Mouse (Mus musculus): ENCODE measurements at regions not wholly inside any gene's neighbourhood (a gene's known extent, or its start where the extent isn't known, plus 50 kb on each side); places are given as distances from the start of the nearest gene placed in this dataset.

DNA sequence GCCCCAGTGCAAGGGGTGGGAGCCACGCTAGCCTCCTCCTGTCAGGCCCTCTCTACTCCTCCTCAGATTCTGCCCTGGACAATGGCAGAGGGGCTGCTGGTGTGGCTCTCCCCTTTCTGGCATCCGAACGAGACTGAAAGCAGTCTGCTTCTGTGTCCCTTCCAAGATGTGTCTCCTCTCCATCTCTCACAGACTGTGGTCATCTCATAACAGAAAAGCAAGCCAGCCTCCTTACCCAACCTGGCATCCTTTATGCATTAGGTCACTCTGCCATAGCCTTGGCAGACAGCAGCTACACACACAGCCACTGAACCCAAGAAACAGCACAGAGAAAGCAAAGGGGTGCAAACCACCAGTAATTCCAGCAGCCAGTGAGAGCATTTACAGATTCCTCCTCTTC, 213.2 kb downstream of the Mroh4 start:
- no peaks in the 10 kb centered on the region for H3K4me1 ChIP-seq (replicated peaks)
- no peak overlapping the region for H3K4me2 ChIP-seq
- no peak overlapping the region for H3K9ac ChIP-seq
- 88% methylated on average over 3 of the region's 3 CpGs for WGBS
- H3K4me3 ChIP-seq, result no peak overlapping the region
- no peak for ATAC-seq (ENCODE audit: insufficient number of reproducible peaks, low FRiP score)
- H3K27ac ChIP-seq (ENCODE audit: poor library complexity, severe bottlenecking), result no peak overlapping the region
- peaks cover 5% of the 10 kb centered on the region; the same call in 1 of the 2 replicates for H3K27me3 ChIP-seq (replicated peaks)
- H3K9me3 ChIP-seq (replicated peaks), result no peaks in the 10 kb centered on the region
- no peaks in the 10 kb centered on the region for H3K36me3 ChIP-seq

DNA sequence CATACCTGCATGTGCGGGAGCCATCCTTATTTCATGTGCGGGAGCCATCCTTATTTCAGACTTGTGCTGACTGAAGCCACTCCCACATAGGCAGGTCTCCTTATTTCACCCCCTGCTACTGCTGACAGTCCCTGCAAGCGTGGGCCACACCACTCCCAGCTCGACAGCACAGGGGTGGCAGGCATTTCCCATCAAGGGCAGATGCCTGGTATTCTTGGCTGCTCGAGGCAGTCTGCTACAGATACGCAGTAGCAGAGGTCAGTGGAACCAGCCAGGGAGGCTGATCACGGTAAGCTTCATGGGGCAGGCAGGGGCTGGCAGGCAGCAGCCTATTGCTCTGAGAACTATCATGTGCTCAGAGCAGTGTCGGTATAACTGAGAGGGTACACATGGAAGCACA, 215.6 kb downstream of the Mroh4 start:
- H3K4me3 ChIP-seq, result no peak overlapping the region
- no peak for ATAC-seq (ENCODE audit: insufficient number of reproducible peaks, low FRiP score)
- 63% methylated on average over 8 of the region's 8 CpGs for WGBS
- H3K4me2 ChIP-seq, result no peak overlapping the region
- H3K9me3 ChIP-seq (replicated peaks), result no peaks in the 10 kb centered on the region
- H3K36me3 ChIP-seq, result no peaks in the 10 kb centered on the region
- no peaks in the 10 kb centered on the region for H3K4me1 ChIP-seq (replicated peaks)
- no peak overlapping the region for H3K27ac ChIP-seq (ENCODE audit: poor library complexity, severe bottlenecking)
- no peak overlapping the region for H3K9ac ChIP-seq
- H3K27me3 ChIP-seq (replicated peaks), result peaks cover 5% of the 10 kb centered on the region; the same call in 1 of the 2 replicates

DNA sequence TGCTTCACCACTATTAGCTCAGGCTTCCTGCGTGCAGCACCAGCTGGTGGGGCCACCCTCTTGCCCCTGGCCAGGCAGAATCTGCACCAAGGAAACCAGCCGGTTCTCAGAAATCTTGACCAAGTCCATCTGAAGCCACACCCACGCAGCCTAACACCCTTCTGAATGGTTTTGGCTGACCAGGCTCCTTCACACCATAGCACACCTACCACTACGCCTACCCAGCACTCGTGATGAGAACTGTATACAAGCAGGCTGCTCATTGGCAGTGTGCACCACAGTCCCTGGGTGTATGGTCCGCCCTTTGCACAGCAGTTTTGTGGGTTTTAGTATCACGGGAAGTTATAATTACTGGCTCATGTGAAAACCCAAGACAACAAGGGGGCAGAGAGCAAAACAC, 217.5 kb downstream of the Mroh4 start:
- H3K4me2 ChIP-seq, result no peak overlapping the region
- WGBS, result 84% methylated on average over 7 of the region's 7 CpGs
- ATAC-seq (ENCODE audit: insufficient number of reproducible peaks, low FRiP score), result no peak

DNA sequence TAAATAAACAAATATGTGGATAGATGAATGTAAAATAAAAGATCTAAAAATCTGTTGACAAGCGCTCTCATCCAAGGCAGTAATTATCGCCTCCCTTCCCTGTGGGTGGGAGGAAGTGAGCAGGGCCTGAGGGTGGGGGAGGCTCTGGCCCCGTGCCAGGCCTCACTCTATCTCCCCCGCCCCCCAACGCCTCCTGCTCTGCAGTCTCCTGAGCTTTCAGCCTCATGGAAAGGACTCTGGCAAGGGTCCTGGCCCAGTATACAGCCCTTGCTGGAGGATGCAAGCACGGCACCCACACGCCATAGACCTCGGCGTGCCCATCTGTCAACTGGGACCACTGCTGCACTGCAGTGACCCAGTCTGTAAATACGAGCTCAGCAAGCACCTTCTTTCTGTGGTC, 222.9 kb downstream of the Mroh4 start:
- Histone ChIP-seq H3K36me3 (no peaks in the 10 kb centered on the region), H3K4me1 (replicated peaks) (peaks cover 6% of the 10 kb centered on the region; the same call in 1 of the 2 replicates), H3K4me3 (no peak overlapping the region), H3K9ac (no peak overlapping the region), H3K9me3 (replicated peaks) (no peaks in the 10 kb centered on the region), H3K27me3 (replicated peaks) (0 out of 2 replicates have a peak, but pooled peaks cover 11% of the 10 kb centered on the region), H3K4me2 (no peak overlapping the region), H3K27ac (ENCODE audit: poor library complexity, severe bottlenecking) (no peak overlapping the region)
- 57% methylated on average over 10 of the region's 10 CpGs for WGBS
- no peak for ATAC-seq (ENCODE audit: insufficient number of reproducible peaks, low FRiP score)

More for the DNA sequence above, 217.5 kb downstream of the Mroh4 start:
- no peak overlapping the region for H3K27ac ChIP-seq (ENCODE audit: poor library complexity, severe bottlenecking)
- no peaks in the 10 kb centered on the region for H3K36me3 ChIP-seq
- no peak overlapping the region for H3K9ac ChIP-seq
- H3K27me3 ChIP-seq (replicated peaks), result peaks cover 5% of the 10 kb centered on the region; the same call in 1 of the 2 replicates
- peaks cover under 1% of the 10 kb centered on the region; the same call in 1 of the 2 replicates for H3K4me1 ChIP-seq (replicated peaks)
- H3K4me3 ChIP-seq, result no peak overlapping the region
- H3K9me3 ChIP-seq (replicated peaks), result no peaks in the 10 kb centered on the region

DNA sequence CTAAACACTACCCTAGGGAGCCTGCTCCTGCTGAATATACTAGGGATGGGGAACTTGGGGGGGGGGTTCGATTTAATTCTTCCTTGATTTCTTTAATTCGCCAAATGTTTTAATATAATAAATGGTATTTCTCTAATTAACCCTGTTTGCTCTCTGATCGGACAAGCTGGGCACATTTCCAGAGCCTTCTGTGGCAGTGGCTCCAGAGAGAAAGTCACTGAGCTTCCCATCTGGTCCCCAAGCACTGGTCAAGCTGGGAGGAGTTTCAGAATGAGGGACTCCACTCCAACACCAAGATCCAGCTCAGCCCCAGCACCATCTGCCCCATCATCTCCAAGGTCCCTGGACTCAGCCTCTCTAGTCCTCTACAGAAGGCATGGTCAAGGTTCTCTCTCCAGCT, 223.9 kb downstream of the Mroh4 start:
- no peak overlapping the region for H3K4me2 ChIP-seq
- no peak overlapping the region for H3K9ac ChIP-seq
- H3K27me3 ChIP-seq (replicated peaks), result 0 out of 2 replicates have a peak, but pooled peaks cover 11% of the 10 kb centered on the region
- peaks cover 6% of the 10 kb centered on the region; the same call in 1 of the 2 replicates for H3K4me1 ChIP-seq (replicated peaks)
- no peak for ATAC-seq (ENCODE audit: insufficient number of reproducible peaks, low FRiP score)
- no peaks in the 10 kb centered on the region for H3K36me3 ChIP-seq
- no peaks in the 10 kb centered on the region for H3K9me3 ChIP-seq (replicated peaks)
- WGBS, result 79% methylated on average over 3 of the region's 3 CpGs
- no peak overlapping the region for H3K27ac ChIP-seq (ENCODE audit: poor library complexity, severe bottlenecking)
- no peak overlapping the region for H3K4me3 ChIP-seq

DNA sequence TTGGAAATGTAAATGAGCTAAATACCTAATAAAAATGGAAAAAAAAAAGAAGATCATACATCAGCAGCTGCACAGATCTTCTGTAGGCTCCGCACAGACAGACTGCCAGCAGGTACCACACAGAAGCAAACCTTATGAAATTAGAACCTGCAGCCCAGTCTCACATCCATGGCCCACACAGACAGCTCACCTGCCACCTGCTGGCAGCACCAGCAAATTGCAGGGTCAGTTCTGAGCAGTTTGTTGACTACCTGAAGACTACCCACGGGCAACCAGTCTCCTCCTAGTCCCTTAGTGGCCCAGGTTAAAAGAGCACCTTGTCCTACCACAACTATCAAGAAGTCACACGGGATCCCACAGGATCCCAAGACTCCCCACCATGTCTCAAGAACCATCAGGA, 225.1 kb downstream of the Mroh4 start:
- H3K9ac ChIP-seq, result no peak overlapping the region
- no peak overlapping the region for H3K27ac ChIP-seq (ENCODE audit: poor library complexity, severe bottlenecking)
- peaks cover 12% of the 10 kb centered on the region for H3K4me1 ChIP-seq (replicated peaks)
- H3K27me3 ChIP-seq (replicated peaks), result 0 out of 2 replicates have a peak, but pooled peaks cover 11% of the 10 kb centered on the region
- H3K9me3 ChIP-seq (replicated peaks), result no peaks in the 10 kb centered on the region
- H3K4me3 ChIP-seq, result no peak overlapping the region
- WGBS, result 65% methylated on average over 3 of the region's 3 CpGs
- no peak overlapping the region for H3K4me2 ChIP-seq
- ATAC-seq (ENCODE audit: insufficient number of reproducible peaks, low FRiP score), result no peak
- H3K36me3 ChIP-seq, result no peaks in the 10 kb centered on the region

DNA sequence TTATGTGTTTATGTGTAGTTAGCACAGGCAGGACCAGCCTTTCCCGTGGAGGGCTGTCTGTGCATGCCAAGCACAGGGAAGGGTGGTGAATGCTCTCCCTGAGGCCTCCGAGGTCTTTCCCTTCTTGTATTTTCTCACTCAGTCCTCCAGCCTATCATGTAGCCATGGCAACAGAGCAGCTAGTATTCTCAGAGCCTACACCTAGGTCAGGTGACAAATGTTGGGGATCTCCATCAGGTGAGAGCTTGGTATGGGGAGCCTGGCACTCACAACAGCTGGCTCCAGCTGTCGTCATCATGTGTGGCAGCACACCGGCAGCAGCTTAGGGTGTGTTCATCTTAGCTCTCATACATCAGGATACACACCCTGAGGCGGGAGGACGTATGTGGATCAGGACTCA, 231.3 kb downstream of the Mroh4 start:
- Histone ChIP-seq H3K9me3 (replicated peaks) (no peaks in the 10 kb centered on the region), H3K36me3 (no peaks in the 10 kb centered on the region), H3K27me3 (replicated peaks) (0 out of 2 replicates have a peak, but pooled peaks cover 7% of the 10 kb centered on the region), H3K4me3 (no peak overlapping the region), H3K4me1 (replicated peaks) (peaks cover 11% of the 10 kb centered on the region; the same call in 1 of the 2 replicates), H3K27ac (ENCODE audit: poor library complexity, severe bottlenecking) (no peak overlapping the region), H3K4me2 (no peak overlapping the region), H3K9ac (no peak overlapping the region)
- ATAC-seq (ENCODE audit: insufficient number of reproducible peaks, low FRiP score), result no peak
- WGBS, result 63% methylated on average over 6 of the region's 6 CpGs

DNA sequence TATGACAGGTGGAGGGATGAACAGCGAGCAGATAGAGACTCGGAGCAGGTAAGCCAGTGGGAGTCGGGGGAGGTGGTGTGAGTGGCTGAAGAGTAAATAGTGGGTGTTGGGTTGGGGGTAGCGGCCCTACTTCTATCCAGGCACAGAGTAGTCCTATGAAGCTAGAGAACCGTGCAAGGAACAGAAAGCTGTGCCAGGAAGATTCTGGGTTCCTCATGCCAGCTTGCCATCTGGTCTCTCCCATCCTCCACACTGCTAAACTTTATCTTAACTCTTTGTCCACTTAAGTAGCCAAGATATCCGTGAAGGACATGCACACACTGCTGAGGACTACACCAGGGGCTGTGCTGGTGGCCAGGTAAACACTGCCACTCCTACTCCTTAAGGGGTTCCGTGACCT, 234.9 kb downstream of the Mroh4 start:
- ATAC-seq (ENCODE audit: insufficient number of reproducible peaks, low FRiP score), result no peak
- Histone ChIP-seq H3K4me1 (replicated peaks) (peaks cover 5% of the 10 kb centered on the region; the same call in 1 of the 2 replicates), H3K9me3 (replicated peaks) (no peaks in the 10 kb centered on the region), H3K27me3 (replicated peaks) (peaks cover 13% of the 10 kb centered on the region; the same call in 1 of the 2 replicates), H3K36me3 (no peaks in the 10 kb centered on the region), H3K9ac (no peak overlapping the region), H3K4me3 (no peak overlapping the region), H3K4me2 (no peak overlapping the region), H3K27ac (ENCODE audit: poor library complexity, severe bottlenecking) (no peak overlapping the region)
- 79% methylated on average over 7 of the region's 7 CpGs for WGBS

DNA sequence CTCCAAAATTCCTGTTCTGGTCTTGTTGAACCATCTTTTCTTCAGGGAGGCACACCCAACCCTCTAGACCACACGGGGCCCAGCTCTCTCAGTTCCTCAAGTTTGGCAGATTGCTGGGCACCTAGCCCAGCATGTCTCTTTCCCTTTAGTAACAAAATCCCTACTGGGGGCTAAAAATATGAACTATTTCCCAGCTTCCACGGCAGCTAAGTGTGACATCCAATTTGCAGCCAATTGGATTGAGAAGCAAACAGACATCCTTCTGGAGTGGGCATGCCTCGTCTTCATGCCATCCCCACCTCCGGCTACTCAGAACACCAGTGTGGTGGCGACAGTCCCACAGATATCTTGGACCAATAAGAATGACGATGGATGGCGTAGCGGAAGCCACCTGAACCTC, 240.1 kb downstream of the Mroh4 start:
- Histone ChIP-seq H3K9ac (no peak overlapping the region), H3K27ac (ENCODE audit: poor library complexity, severe bottlenecking) (no peak overlapping the region), H3K4me1 (replicated peaks) (no peaks in the 10 kb centered on the region), H3K36me3 (no peaks in the 10 kb centered on the region), H3K27me3 (replicated peaks) (peaks cover 9% of the 10 kb centered on the region; the same call in 1 of the 2 replicates), H3K4me2 (no peak overlapping the region), H3K4me3 (no peak overlapping the region), H3K9me3 (replicated peaks) (no peaks in the 10 kb centered on the region)
- ATAC-seq (ENCODE audit: insufficient number of reproducible peaks, low FRiP score), result no peak
- 76% methylated on average over 8 of the region's 8 CpGs for WGBS

DNA sequence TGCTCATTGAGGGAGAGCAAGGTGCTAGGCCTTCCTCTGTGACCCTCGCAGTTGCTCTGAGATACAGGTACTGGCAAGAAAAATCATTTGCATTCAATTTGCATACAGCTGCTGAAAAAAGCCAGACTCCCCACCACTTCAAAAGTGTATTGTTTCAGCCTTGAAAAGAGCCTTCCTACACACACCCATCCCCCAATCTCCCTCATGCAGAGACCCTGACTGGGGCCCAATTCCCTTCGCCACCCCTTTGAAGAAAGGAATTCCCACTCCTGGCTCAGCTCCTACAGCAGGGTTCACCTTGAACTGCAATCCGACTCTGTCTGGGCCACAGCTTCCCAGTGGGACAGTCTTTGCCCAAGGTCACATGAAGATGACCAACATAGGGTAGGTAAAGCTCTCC, 248.6 kb downstream of the Mroh4 start:
- no peak overlapping the region for H3K9ac ChIP-seq
- no peaks in the 10 kb centered on the region for H3K4me1 ChIP-seq (replicated peaks)
- 0 out of 2 replicates have a peak, but pooled peaks cover 3% of the 10 kb centered on the region for H3K9me3 ChIP-seq (replicated peaks)
- no peak overlapping the region for H3K4me2 ChIP-seq
- no peak for ATAC-seq (ENCODE audit: insufficient number of reproducible peaks, low FRiP score)
- H3K27me3 ChIP-seq (replicated peaks), result peaks cover 8% of the 10 kb centered on the region; the same call in 1 of the 2 replicates
- no peak overlapping the region for H3K27ac ChIP-seq (ENCODE audit: poor library complexity, severe bottlenecking)
- WGBS, result 23% methylated on average over 3 of the region's 3 CpGs
- no peak overlapping the region for H3K4me3 ChIP-seq
- H3K36me3 ChIP-seq, result no peaks in the 10 kb centered on the region

DNA sequence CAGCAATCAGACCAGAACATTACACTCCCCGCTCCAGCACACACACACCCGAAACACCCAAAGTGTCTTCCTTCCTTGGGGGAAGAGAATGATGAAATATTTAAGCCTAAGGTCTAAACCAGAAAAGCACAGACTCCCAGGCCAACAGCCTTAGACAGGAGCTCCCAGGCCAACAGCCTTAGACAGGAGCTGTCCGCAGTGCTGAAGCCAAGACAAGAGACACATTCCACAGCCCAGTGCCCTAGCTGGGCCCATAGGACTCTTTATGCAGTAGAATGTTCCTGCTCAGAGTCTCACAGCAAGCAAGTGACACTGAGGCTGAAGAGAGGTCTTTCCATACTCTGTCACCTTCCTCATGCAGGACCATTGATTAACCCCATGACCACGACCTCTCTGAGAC, 253.6 kb downstream of the Mroh4 start:
- Histone ChIP-seq H3K27ac (ENCODE audit: poor library complexity, severe bottlenecking) (no peak overlapping the region), H3K4me3 (no peak overlapping the region), H3K36me3 (no peaks in the 10 kb centered on the region), H3K4me2 (no peak overlapping the region), H3K9ac (no peak overlapping the region), H3K4me1 (replicated peaks) (no peaks in the 10 kb centered on the region), H3K9me3 (replicated peaks) (0 out of 2 replicates have a peak, but pooled peaks cover 3% of the 10 kb centered on the region), H3K27me3 (replicated peaks) (no peaks in the 10 kb centered on the region; the same call in 1 of the 2 replicates)
- ATAC-seq (ENCODE audit: insufficient number of reproducible peaks, low FRiP score), result no peak
- WGBS, result 56% methylated on average over 4 of the region's 4 CpGs

DNA sequence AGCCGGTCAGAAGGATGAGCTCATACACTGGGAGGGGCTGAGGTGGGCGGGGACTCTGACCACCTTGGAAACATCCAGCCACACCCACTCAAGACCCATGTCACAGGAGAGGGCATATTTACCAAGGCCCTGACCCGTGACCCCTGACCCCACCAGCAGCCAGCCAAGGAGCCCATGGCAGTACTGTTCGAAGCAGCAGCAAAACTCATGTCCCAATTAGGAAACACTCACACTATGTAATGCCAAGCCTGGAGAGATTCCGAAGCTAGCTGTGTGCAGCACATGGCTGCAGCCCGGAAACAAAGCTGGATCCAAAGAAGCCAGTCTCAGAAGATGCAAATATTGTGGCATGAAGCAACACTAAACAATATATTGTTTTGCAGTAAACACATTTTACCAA, 256.8 kb downstream of the Mroh4 start:
- no peaks in the 10 kb centered on the region for H3K9me3 ChIP-seq (replicated peaks)
- H3K4me2 ChIP-seq, result no peak overlapping the region
- WGBS, result 77% methylated on average over 6 of the region's 6 CpGs
- H3K4me1 ChIP-seq (replicated peaks), result no peaks in the 10 kb centered on the region
- no peak overlapping the region for H3K27ac ChIP-seq (ENCODE audit: poor library complexity, severe bottlenecking)
- no peak overlapping the region for H3K9ac ChIP-seq
- no peak overlapping the region for H3K4me3 ChIP-seq
- no peaks in the 10 kb centered on the region for H3K27me3 ChIP-seq (replicated peaks)
- no peak for ATAC-seq (ENCODE audit: insufficient number of reproducible peaks, low FRiP score)
- H3K36me3 ChIP-seq, result no peaks in the 10 kb centered on the region

Data from heart, embryonic 12.5 days (tissue).